Comparison of ENCODE assay signal across 21 mouse cellular contexts in the genomic region with DNA sequence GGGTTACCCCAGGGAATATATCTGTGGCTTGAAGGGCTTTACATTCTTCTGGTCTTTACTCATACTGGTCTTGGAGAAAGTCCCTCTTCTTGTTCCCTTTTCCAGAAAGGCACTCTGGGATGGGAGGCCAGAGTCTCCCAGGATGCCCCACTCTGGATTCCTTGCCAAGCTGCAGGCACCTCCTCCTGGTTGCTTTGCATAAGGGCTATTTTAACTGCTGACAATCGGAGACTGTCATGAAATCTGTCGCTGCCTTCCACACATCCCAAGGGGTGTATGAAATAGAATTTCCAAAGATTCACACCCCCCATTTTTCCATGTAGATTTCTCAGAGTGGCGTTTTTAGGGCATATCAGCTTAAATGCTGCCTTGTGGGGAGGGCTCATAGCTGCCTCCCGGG.
DNase-seq lines count a peak whose midpoint lies in the region; ATAC-seq lines count a peak whose summit lies in the region.
"Had no signal": no experiment of that assay in that cellular context is flagged by ENCODE, and none has a peak within 500 bp of the region (broad histone marks: within the 10 kb centered on the region; RNA-seq: fewer than 3 reads in every experiment).

No protein-coding gene starts in this region.

- no peak for ATAC-seq in activated CD4-positive, CD25-positive, alpha-beta regulatory T cell, adult 4 months
- ATAC-seq: forebrain, embryonic 14.5 days; hindbrain, postnatal 0 days; intestine, embryonic 15.5 days; lung, postnatal 0 days; midbrain, embryonic 13.5 days had no signal

- DNase-seq in layer of hippocampus, adult 9-11 months: peak; percentile 34
- no peak for DNase-seq in layer of hippocampus, postnatal 36 days
- DNase-seq in brain, adult 2 months (ENCODE audit: low read depth, low spot score): peak; percentile 78
- peak; percentile 62 for DNase-seq in right cerebral cortex, adult 18-20 months
- peak; percentile 38 for DNase-seq in right cerebral cortex, postnatal 4 days
- DNase-seq: adrenal gland, adult 8-10 months; B cell, adult 2 months; cerebellum, adult 8-10 months; gastrocnemius, postnatal 14 days; heart, postnatal 14 days; kidney, adult 2 months; liver, embryonic 13.5 days; lung, adult 18-20 months; lung, postnatal 4 days; thymus, postnatal 4 days had no signal

Comparison
In these comparisons a context has a peak if more than half of its experiments do, and no peak if none do; other contexts are left out.
1. DNase-seq: peak in layer of hippocampus, adult 9-11 months (single experiment), brain, adult 2 months (single experiment), right cerebral cortex, adult 18-20 months (single experiment) and right cerebral cortex, postnatal 4 days (single experiment); none in layer of hippocampus, postnatal 36 days (0 of 2).